Mouse (Mus musculus) erythroblast, embryonic 14.5 days (primary cell): Measurements from ENCODE around the gene Sltm. TPM values are rescaled to one million over a fixed set of nuclear protein-coding genes. Genes with fewer than 3 reads are reported as not detected.

Source experiments
- H3K27me3 ChIP-seq: 2 replicates; pipeline ENCODE4 v1.6.1; 2012; ENCODE audit warnings: inconsistent platforms; ENCODE audit not compliant: control insufficient read depth
- H3K36me3 ChIP-seq: 2 replicates; pipeline ENCODE4 v1.6.1; 2012; ENCODE audit warnings: mild to moderate bottlenecking, inconsistent platforms; ENCODE audit not compliant: control insufficient read depth
- H3K4me1 ChIP-seq: 2 replicates; pipeline ENCODE4 v1.6.1; 2012; ENCODE audit warnings: inconsistent platforms; ENCODE audit not compliant: control insufficient read depth
- H3K4me3 ChIP-seq: replicated peaks from 2 replicates; pipeline ENCODE3; 2012; ENCODE audit warnings: moderate library complexity, mild to moderate bottlenecking, inconsistent platforms
- H3K9me3 ChIP-seq: 2 replicates; pipeline ENCODE4 v1.6.1; 2012; ENCODE audit warnings: low read length, inconsistent platforms, mixed read lengths; ENCODE audit not compliant: control insufficient read depth
- GATA1 ChIP-seq: IDR thresholded peaks from 2 replicates; pipeline ENCODE4 v1.6.1; 2012; ENCODE audit warnings: low read length, inconsistent platforms, mixed read lengths
- TAL1 ChIP-seq: IDR thresholded peaks from 3 replicates; pipeline ENCODE4 v1.6.1; 2012; ENCODE audit warnings: low read length, inconsistent platforms, mixed read lengths
- polyA plus RNA-seq: library from polyadenylated mRNA; stranded (reverse); fragments of >175 nt; gene quantifications from 2 replicates; pipeline ENCODE4 v1.2.3, GENCODE M21; 2012

Sltm gene
- polyA plus RNA-seq, 1 experiment = 1.3 TPM

DNA sequence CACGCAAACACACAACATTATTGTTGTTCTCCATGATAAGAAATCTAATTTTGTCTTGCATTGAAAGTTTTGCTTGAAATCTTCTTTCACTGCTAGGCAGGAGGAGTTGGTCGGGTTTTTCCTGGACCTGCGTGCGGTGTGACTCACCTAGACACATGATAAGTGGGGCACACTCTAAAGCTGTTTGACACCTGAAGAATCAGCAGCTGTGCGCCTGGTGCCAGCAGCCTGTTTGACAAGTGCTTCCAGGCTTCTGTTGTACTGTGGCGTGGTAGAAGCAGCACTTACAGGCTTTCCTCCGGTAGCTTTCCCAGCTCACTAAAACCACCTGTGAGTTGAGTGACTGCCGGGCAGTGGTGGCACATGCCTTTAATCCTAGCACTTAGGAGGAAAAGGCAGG is 27.8 kb downstream of the Sltm start:
- TF ChIP-seq TAL1 (no peak), GATA1 (no peak)
- no peak overlapping the region for H3K4me3 ChIP-seq
- no peaks in the 10 kb centered on the region for H3K27me3 ChIP-seq
- no peaks in the 10 kb centered on the region for H3K4me1 ChIP-seq
- H3K9me3 ChIP-seq = no peaks in the 10 kb centered on the region
- H3K36me3 ChIP-seq = peaks cover 61% of the 10 kb centered on the region

DNA sequence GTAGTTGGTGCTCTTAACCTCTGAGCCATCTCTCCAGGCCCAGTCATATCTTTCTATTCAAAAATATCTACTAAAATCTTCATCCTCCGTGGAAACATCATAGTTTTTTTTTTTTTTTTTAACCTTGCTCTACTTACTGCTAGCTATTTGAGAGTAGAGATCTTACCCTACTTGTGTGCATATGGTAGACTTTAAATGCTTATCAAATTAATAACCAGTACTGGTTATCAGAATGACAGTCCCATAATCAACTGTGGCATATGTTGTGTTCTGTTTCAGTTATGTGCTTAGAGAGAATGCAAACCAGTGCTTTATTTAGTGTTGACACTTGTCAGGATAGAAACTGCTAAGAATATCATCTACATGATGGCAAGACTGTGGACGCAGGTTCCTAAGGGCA is 35.6 kb downstream of the Sltm start:
- H3K4me3 ChIP-seq = no peak overlapping the region
- TF ChIP-seq GATA1 = no peak
- TF ChIP-seq TAL1 = no peak

DNA sequence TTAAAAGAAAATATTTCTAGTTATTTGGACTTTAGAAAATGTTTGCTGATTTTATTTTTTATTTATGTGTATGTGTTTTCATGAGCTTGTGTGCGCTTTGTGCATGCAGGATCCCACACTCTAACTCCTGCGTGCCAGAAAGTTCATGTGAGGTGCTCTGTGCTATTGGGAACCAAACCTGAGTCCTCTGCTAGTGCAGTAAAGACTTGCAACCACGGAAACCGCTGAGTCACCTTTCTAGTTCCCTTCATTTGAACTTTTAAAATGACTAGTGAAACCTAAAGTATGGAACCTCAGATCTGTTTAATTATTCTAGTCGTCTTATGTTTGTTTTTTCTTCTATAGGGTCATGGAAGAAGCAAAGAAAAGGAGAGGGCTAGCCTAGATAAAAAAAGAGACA is 38.4 kb downstream of the Sltm start:
- no peaks in the 10 kb centered on the region for H3K9me3 ChIP-seq
- H3K4me1 ChIP-seq = peaks cover 4% of the 10 kb centered on the region
- no peaks in the 10 kb centered on the region for H3K27me3 ChIP-seq
- TF ChIP-seq TAL1 (no peak), GATA1 (no peak)
- H3K36me3 ChIP-seq = peaks cover 90% of the 10 kb centered on the region
- no peak overlapping the region for H3K4me3 ChIP-seq

More for the DNA sequence above, 35.6 kb downstream of the Sltm start:
- H3K36me3 ChIP-seq = peaks cover 92% of the 10 kb centered on the region
- peaks cover 4% of the 10 kb centered on the region for H3K4me1 ChIP-seq
- H3K9me3 ChIP-seq = no peaks in the 10 kb centered on the region
- no peaks in the 10 kb centered on the region for H3K27me3 ChIP-seq

DNA sequence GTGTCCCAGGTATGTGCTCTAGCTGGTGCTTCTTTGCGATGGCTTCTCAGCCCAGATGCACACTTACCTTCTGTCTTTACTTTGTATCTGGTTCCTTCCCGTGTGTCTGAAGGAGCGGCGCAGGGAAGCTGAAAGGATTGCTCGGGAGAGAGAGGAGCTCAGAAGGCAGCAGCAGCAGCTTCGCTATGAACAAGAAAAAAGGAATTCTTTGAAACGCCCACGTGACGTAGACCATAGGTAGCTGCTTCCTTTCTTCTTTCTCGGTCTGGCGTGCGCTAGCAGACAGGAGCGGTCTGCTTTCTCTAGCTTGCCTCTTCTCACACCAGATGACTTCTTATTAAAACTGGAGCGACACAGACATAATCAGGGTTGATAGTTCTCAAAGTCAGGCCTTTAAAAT is 42.1 kb downstream of the Sltm start:
- Histone ChIP-seq H3K36me3 (peaks cover 95% of the 10 kb centered on the region), H3K4me1 (no peaks in the 10 kb centered on the region), H3K9me3 (no peaks in the 10 kb centered on the region), H3K4me3 (no peak overlapping the region), H3K27me3 (no peaks in the 10 kb centered on the region)
- TF ChIP-seq TAL1 (no peak), GATA1 (no peak)

DNA sequence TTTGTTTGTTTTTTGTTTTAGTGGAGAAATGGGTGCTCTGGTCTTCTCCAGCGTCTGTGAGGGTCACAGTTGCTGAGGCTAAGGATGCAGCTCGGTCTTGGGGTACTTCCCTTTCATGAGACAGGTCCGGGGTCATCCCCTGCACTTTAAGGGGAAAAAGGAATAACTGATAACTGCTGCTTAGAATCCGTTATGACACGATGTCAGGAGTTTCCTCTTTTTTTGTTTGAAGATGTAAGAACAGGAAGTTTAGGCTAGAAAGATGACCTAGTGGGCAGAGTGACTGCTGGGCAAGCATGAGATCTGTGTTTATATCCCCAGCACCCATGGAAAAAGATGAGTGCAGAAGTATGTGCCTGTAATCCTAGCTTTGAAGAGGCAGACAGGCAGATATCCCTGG is 42.6 kb downstream of the Sltm start:
- Histone ChIP-seq H3K36me3 (peaks cover 94% of the 10 kb centered on the region), H3K4me1 (no peaks in the 10 kb centered on the region), H3K9me3 (no peaks in the 10 kb centered on the region), H3K27me3 (no peaks in the 10 kb centered on the region), H3K4me3 (no peak overlapping the region)
- TF ChIP-seq TAL1 (no peak), GATA1 (no peak)

GRCm38 (mm10) chr9:70587171-70587570 is 44.6 kb downstream of the Sltm start:
- Histone ChIP-seq H3K27me3 (no peaks in the 10 kb centered on the region), H3K36me3 (peaks cover 94% of the 10 kb centered on the region), H3K9me3 (no peaks in the 10 kb centered on the region), H3K4me3 (no peak overlapping the region), H3K4me1 (no peaks in the 10 kb centered on the region)
- TF ChIP-seq GATA1 = no peak
- no peak for TF ChIP-seq TAL1

DNA sequence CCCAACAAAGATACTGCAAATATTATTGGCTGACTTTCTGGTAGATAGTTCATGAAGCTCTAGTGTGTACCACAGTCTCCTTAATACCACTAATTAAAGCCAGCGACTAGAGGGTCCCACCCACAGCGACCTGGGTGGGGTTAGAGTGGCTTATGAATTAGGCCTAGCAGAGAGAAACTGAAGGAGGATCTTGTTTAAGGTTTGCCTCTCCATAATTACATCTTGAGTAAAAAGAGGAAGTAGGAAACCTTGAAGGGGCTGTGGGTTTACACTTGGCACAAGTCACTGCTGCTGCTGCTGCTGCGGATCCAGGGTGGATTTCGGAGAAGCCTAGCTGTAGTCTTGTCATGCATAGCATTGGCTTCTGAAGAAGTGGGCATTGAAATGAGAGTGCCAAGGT is 48.2 kb downstream of the Sltm start:
- Histone ChIP-seq H3K4me3 (no peak overlapping the region), H3K27me3 (no peaks in the 10 kb centered on the region), H3K9me3 (no peaks in the 10 kb centered on the region), H3K4me1 (no peaks in the 10 kb centered on the region), H3K36me3 (peaks cover 97% of the 10 kb centered on the region)
- TF ChIP-seq TAL1 (no peak), GATA1 (no peak)

GRCm38 (mm10) chr9:70591486-70591885 is 48.9 kb downstream of the Sltm start:
- Histone ChIP-seq H3K36me3 (peaks cover 97% of the 10 kb centered on the region), H3K9me3 (no peaks in the 10 kb centered on the region), H3K4me1 (no peaks in the 10 kb centered on the region), H3K27me3 (no peaks in the 10 kb centered on the region), H3K4me3 (no peak overlapping the region)
- TF ChIP-seq GATA1 = no peak

- H3K4me1 ChIP-seq = 0 out of 2 replicates have a peak, but pooled peaks cover 2% of the 10 kb centered on the region
- no peak for TF ChIP-seq TAL1
- TF ChIP-seq GATA1 = no peak
- H3K4me3 ChIP-seq = no peak overlapping the region
- peaks cover 94% of the 10 kb centered on the region for H3K36me3 ChIP-seq
- H3K9me3 ChIP-seq = no peaks in the 10 kb centered on the region
- H3K27me3 ChIP-seq = no peaks in the 10 kb centered on the region
Measured at GRCm38 (mm10) chr9:70598271-70598670, 55.7 kb downstream of the Sltm start.

GRCm38 (mm10) chr9:70602186-70602845 is 59.8 kb downstream of the Sltm start:
- Histone ChIP-seq H3K4me1 (0 out of 2 replicates have a peak, but pooled peaks cover 2% of the 10 kb centered on the region), H3K4me3 (no peak overlapping the region), H3K9me3 (no peaks in the 10 kb centered on the region), H3K36me3 (peaks cover 97% of the 10 kb centered on the region), H3K27me3 (no peaks in the 10 kb centered on the region)
- TF ChIP-seq TAL1 (no peak), GATA1 (no peak)
